ENCODE assay signal across 14 mouse cellular contexts in the genomic region with DNA sequence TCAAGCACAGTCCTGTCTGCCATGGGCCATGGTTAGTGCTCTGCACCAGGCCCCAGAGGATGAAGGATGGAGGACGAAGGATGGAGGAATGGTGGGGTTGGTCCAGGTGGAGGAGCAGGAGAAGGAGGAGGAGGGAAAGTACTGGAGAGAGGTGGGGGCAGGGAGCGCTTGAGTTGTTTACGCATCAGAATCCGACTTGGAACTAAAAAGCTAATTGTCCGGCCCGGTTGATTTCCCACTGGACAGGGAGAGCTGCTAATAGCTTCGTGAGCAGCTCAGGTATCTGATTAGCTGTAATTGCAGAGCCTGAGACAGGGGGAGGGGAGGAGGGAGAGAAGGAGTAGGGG. TPM values are rescaled to one million over a fixed set of nuclear protein-coding genes. Genes with fewer than 3 reads are reported as not detected.
DNase-seq lines count a peak whose midpoint lies in the region; ATAC-seq and TF ChIP-seq lines count a peak whose summit lies in the region.
"Had no signal": no experiment of that assay in that cellular context is flagged by ENCODE, and none has a peak within 500 bp of the region (broad histone marks: within the 10 kb centered on the region; RNA-seq: fewer than 3 reads in every experiment).

No protein-coding gene starts in this region.

- no peak overlapping the region for H3K4me2 ChIP-seq in lung, embryonic 14.5 days
- peak overlapping the region; percentile 27 for H3K4me2 ChIP-seq in hindbrain, embryonic 14.5 days (replicated peaks)
- peak overlapping the region; percentile 30 for H3K4me2 ChIP-seq in midbrain, embryonic 14.5 days (ENCODE audit: low read length)
- H3K4me2 ChIP-seq: heart, embryonic 13.5 days had no signal

- H3K4me3 ChIP-seq in lung, embryonic 14.5 days (ENCODE audit: low read depth, low read length): no peak overlapping the region
- no peak overlapping the region for H3K4me3 ChIP-seq in lung, adult 2 months (replicated peaks; ENCODE audit: extremely low read depth, low read depth, low read length)
- no peak overlapping the region for H3K4me3 ChIP-seq in hindbrain, embryonic 14.5 days (replicated peaks; ENCODE audit: low read length)
- H3K4me3 ChIP-seq in midbrain, embryonic 14.5 days (replicated peaks; ENCODE audit: low read depth, low read length): no peak overlapping the region
- H3K4me3 ChIP-seq in heart, embryonic 10.5 days: no peak overlapping the region
- H3K4me3 ChIP-seq: embryonic facial prominence, embryonic 15.5 days; heart, embryonic 13.5 days had no signal

- H3K27ac ChIP-seq in lung, embryonic 14.5 days (ENCODE audit: low read depth): no peak overlapping the region
- H3K27ac ChIP-seq in hindbrain, embryonic 14.5 days: peak overlapping the region; percentile 83
- peak overlapping the region; percentile 81 for H3K27ac ChIP-seq in midbrain, embryonic 14.5 days (replicated peaks; ENCODE audit: low read depth, low read length)
- no peak overlapping the region for H3K27ac ChIP-seq in heart, embryonic 10.5 days
- H3K27ac ChIP-seq: embryonic facial prominence, embryonic 15.5 days; heart, embryonic 13.5 days; liver, embryonic 14.5 days had no signal

- ATAC-seq in lung, embryonic 14.5 days (ENCODE audit: insufficient read depth): 0 out of 2 replicates have a peak, but pooled peaks have one; percentile 9
- peak; percentile 38 for ATAC-seq in hindbrain, embryonic 14.5 days (ENCODE audit: low FRiP score)
- ATAC-seq in midbrain, embryonic 14.5 days (ENCODE audit: low FRiP score, low TSS enrichment): peak; percentile 38; the same call in 1 of the 2 replicates
- ATAC-seq: inflammation-experienced regulatory T-cells, adult 6 months had no signal

- DNase-seq in lung, embryonic 14.5 days: peak; percentile 22
- no peak for DNase-seq in lung, adult 2 months
- no peak for DNase-seq in hindbrain, embryonic 14.5 days (ENCODE audit: low spot score)
- peak; percentile 75 for DNase-seq in midbrain, embryonic 14.5 days
- DNase-seq in urinary bladder, postnatal 10 days (ENCODE audit: low spot score): no peak
- no peak for DNase-seq in MN1 (ENCODE audit: low spot score)
- no peak for DNase-seq in heart, embryonic 10.5 days (ENCODE audit: low spot score)
- no peak for DNase-seq in cerebellum, adult 11-12 months
- DNase-seq: adrenal gland, postnatal 25 days; cerebellum, adult 11 months had no signal

- no peaks in the 10 kb centered on the region for H3K9me3 ChIP-seq in lung, embryonic 14.5 days (ENCODE audit: low read depth, low read length)
- H3K9me3 ChIP-seq in hindbrain, embryonic 14.5 days (ENCODE audit: control insufficient read depth, low read length): no peaks in the 10 kb centered on the region
- H3K9me3 ChIP-seq in midbrain, embryonic 14.5 days (ENCODE audit: control insufficient read depth, low read length): no peaks in the 10 kb centered on the region
- H3K9me3 ChIP-seq in heart, embryonic 10.5 days: no peaks in the 10 kb centered on the region
- H3K9me3 ChIP-seq: embryonic facial prominence, embryonic 15.5 days; heart, embryonic 13.5 days had no signal

- no peak for TF ChIP-seq POLR2A in lung, adult 2 months (IDR thresholded peaks at IDR 0.05; ENCODE audit: borderline replicate concordance, extremely low read depth, low read depth, low read length)

- TF ChIP-seq CTCF in lung, embryonic 14.5 days (IDR thresholded peaks at IDR 0.05; ENCODE audit: low read depth): no peak
- no peak for TF ChIP-seq CTCF in lung, adult 2 months (IDR thresholded peaks at IDR 0.05; ENCODE audit: insufficient read depth, low read length)

- whole genome bisulfite sequencing in lung, embryonic 14.5 days: 7% methylated on average over 7 of the region's 7 CpGs
- WGBS in lung, adult 2 months: 5% methylated on average over 7 of the region's 7 CpGs
- 6% methylated on average over 7 of the region's 7 CpGs for WGBS in hindbrain, embryonic 14.5 days
- WGBS in midbrain, embryonic 14.5 days: 3% methylated on average over 7 of the region's 7 CpGs
- 1% methylated on average over 7 of the region's 7 CpGs for WGBS in heart, embryonic 10.5 days

- peaks cover 9% of the 10 kb centered on the region; the same call in 1 of the 2 replicates for H3K4me1 ChIP-seq in lung, embryonic 14.5 days (ENCODE audit: insufficient read depth)
- no peaks in the 10 kb centered on the region for H3K4me1 ChIP-seq in lung, adult 2 months (ENCODE audit: control insufficient read depth, insufficient read depth, low read length)
- peaks cover 23% of the 10 kb centered on the region for H3K4me1 ChIP-seq in hindbrain, embryonic 14.5 days (replicated peaks; ENCODE audit: control insufficient read depth, insufficient read depth, low read length)
- peaks cover 30% of the 10 kb centered on the region for H3K4me1 ChIP-seq in midbrain, embryonic 14.5 days (ENCODE audit: control insufficient read depth, insufficient read depth, low read length)
- H3K4me1 ChIP-seq in heart, embryonic 10.5 days: peaks cover 29% of the 10 kb centered on the region

- no peaks in the 10 kb centered on the region for H3K36me3 ChIP-seq in lung, embryonic 14.5 days (ENCODE audit: insufficient read depth)
- no peaks in the 10 kb centered on the region for H3K36me3 ChIP-seq in hindbrain, embryonic 14.5 days (replicated peaks; ENCODE audit: control insufficient read depth, insufficient read depth)
- no peaks in the 10 kb centered on the region for H3K36me3 ChIP-seq in midbrain, embryonic 14.5 days (ENCODE audit: control insufficient read depth, insufficient read depth, low read length)
- H3K36me3 ChIP-seq in heart, embryonic 10.5 days: no peaks in the 10 kb centered on the region
- H3K36me3 ChIP-seq: embryonic facial prominence, embryonic 15.5 days; heart, embryonic 13.5 days had no signal

- H3K27me3 ChIP-seq in lung, embryonic 14.5 days (ENCODE audit: insufficient read depth, low read length): peaks cover 3% of the 10 kb centered on the region; the same call in 1 of the 2 replicates
- H3K27me3 ChIP-seq in hindbrain, embryonic 14.5 days (ENCODE audit: control insufficient read depth, insufficient read depth, low read length): peaks cover 22% of the 10 kb centered on the region
- 0 out of 2 replicates have a peak, but pooled peaks cover 5% of the 10 kb centered on the region for H3K27me3 ChIP-seq in midbrain, embryonic 14.5 days (ENCODE audit: control insufficient read depth, insufficient read depth, low read length)
- peaks cover 95% of the 10 kb centered on the region for H3K27me3 ChIP-seq in heart, embryonic 10.5 days (ENCODE audit: insufficient read depth, poor library complexity, severe bottlenecking)

- H3K9ac ChIP-seq in lung, embryonic 14.5 days: no peak overlapping the region
- no peak overlapping the region; the same call in 1 of the 2 replicates for H3K9ac ChIP-seq in hindbrain, embryonic 14.5 days
- no peak overlapping the region for H3K9ac ChIP-seq in midbrain, embryonic 14.5 days (replicated peaks; ENCODE audit: low read length)
- H3K9ac ChIP-seq: embryonic facial prominence, embryonic 15.5 days; heart, embryonic 13.5 days; liver, embryonic 14.5 days had no signal

RNA-seq across cellular contexts. Expression of a gene that starts 53.5 kb away (rescaled TPM):
- polyA plus RNA-seq in lung, embryonic 14.5 days (2014; fragmentation: Nextera tagmentation; extraction: Ambion mirVana): 3.0 and 4.8 TPM in 2 replicates
- polyA plus RNA-seq in lung, adult 2 months (2012; rRNA removed): 3.7 and 5.0 TPM in 2 replicates
- 10.6 and 10.7 TPM in 2 replicates for polyA plus RNA-seq in hindbrain, embryonic 14.5 days (2014; fragmentation: Nextera tagmentation; extraction: Ambion mirVana)
- 12.7 and 13.4 TPM in 2 replicates for polyA plus RNA-seq in midbrain, embryonic 14.5 days (2014; fragmentation: Nextera tagmentation; extraction: Ambion mirVana)
- polyA plus RNA-seq in heart, embryonic 10.5 days (2016; fragmentation: Nextera tagmentation; extraction: Ambion mirVana): 4.1 and 5.7 TPM in 2 replicates
- polyA plus RNA-seq: inflammation-experienced regulatory T-cells, adult 6 months had no signal

Comparison
In these comparisons a context has a peak if more than half of its experiments do, and no peak if none do; other contexts are left out.
1. DNase-seq: peak in lung, embryonic 14.5 days (single experiment) and midbrain, embryonic 14.5 days (single experiment); none in lung, adult 2 months (single experiment), hindbrain, embryonic 14.5 days (single experiment), urinary bladder, postnatal 10 days (single experiment), MN1 (single experiment), heart, embryonic 10.5 days (single experiment) and cerebellum, adult 11-12 months (single experiment).
2. H3K27ac ChIP-seq: peak in hindbrain, embryonic 14.5 days (single experiment) and midbrain, embryonic 14.5 days (single experiment); none in lung, embryonic 14.5 days (single experiment) and heart, embryonic 10.5 days (single experiment).
3. Peak in every context shown above with its lines, with median percentiles within 50 percentile points of each other: ATAC-seq.